Mouse (Mus musculus) layer of hippocampus, postnatal 36 days (tissue): Measurements from ENCODE around the gene Gm8374. TPM values are rescaled to one million over a fixed set of nuclear protein-coding genes. Genes with fewer than 3 reads are reported as not detected.
"Not testable (repeated sequence)": the region's sequence is repeated elsewhere in the genome, so short reads cannot be mapped to it uniquely, and the experiment has no call there.

ENCODE experiments used
- DNase-seq, 2 experiments: peaks; one replicate each; pipeline ENCODE4 v3.0.0; 2022
- total RNA-seq, 2 experiments: library from RNA; stranded (reverse); gene quantifications; 2 replicates each; pipeline ENCODE4 v1.2.3; 2021

Gm8374 gene
- total RNA-seq = not detected

DNA sequence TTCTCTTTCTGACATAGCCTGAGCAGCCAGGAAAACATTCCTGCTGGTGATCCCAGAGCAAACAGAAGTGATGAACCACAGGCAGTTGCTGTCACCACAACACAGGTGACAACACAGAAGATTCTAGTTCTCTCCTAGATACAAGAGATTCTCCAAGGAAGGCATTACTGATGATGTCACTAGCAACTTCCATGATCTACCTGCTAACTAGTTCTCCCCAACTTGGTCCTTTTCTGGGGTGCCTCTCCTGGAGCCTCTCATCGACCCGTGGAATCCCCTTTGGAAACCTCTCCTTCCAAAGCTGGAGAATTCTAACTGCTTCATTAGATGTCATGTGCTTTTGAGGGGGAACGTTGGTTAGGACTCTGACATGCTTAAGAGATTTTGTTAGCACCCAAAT, at the start of gene Gm8374:
TSS of gene Gm8374 (minus strand) at position 101 of the 400 bp plus-strand sequence.
- DNase-seq = not testable (repeated sequence)

GRCm38 (mm10) chr14:7332295-7332694, 32.6 kb downstream of the Gm8374 start, which contains the start of gene Gm5797:
TSS of gene Gm5797 (minus strand) at chr14:7332395.
- not testable (repeated sequence) for DNase-seq

- DNase-seq = peak; percentile 0 to 7
Observed at GRCm38 (mm10) chr14:7315093-7315492, 49.8 kb downstream of the Gm8374 start.

GRCm38 (mm10) chr14:7314661-7315060, 50.3 kb downstream of the Gm8374 start, which contains the start of gene Gm3739:
TSS of gene Gm3739 (minus strand) at chr14:7315049.
- peak; percentile 6 to 14 for DNase-seq

Other genes starting within 250 kb of the Gm8374 start
- gene Gm6676, start 239.7 kb downstream of the Gm8374 start, total RNA-seq = not detected
- gene Gm3512, start 190.6 kb downstream of the Gm8374 start, total RNA-seq = 1 to 10 TPM; 1.3 to 1.7 TPM
- gene Gm16434, start 170.6 kb downstream of the Gm8374 start, total RNA-seq = not detected
- not detected for gene Gm3727, start 100.4 kb downstream of the Gm8374 start, total RNA-seq
- 1 to 10 TPM in 1 of 2 experiments, under 1 TPM in 1; 0.30 to 1.2 TPM for gene Gm3739, start 50.1 kb downstream of the Gm8374 start, total RNA-seq
- gene Gm5797, start 32.7 kb downstream of the Gm8374 start, total RNA-seq = not detected
- not detected for gene Gm3755, start 85.8 kb upstream of the Gm8374 start, total RNA-seq
- not detected for gene Gm3752, start 118.6 kb upstream of the Gm8374 start, total RNA-seq
- 1 to 10 TPM; 8.8 to 9.8 TPM for gene Gm3558, start 203.4 kb upstream of the Gm8374 start, total RNA-seq
- gene Gm10338, start 230.5 kb upstream of the Gm8374 start, total RNA-seq = not detected